Mouse (Mus musculus) left cerebral cortex, adult 11 months (tissue): ENCODE measurements at regions not wholly inside any gene's neighbourhood (a gene's known extent, or its start where the extent isn't known, plus 50 kb on each side); places are given as distances from the start of the nearest gene placed in this dataset.

ENCODE experiments used
- DNase-seq: peaks from one replicate; pipeline ENCODE4 v3.0.0; 2022; ENCODE audit warnings: low spot score

GRCm38 (mm10) chr17:45341573-45341972 is 92.0 kb downstream of the Cdc5l start:
- DNase-seq = no peak

DNA sequence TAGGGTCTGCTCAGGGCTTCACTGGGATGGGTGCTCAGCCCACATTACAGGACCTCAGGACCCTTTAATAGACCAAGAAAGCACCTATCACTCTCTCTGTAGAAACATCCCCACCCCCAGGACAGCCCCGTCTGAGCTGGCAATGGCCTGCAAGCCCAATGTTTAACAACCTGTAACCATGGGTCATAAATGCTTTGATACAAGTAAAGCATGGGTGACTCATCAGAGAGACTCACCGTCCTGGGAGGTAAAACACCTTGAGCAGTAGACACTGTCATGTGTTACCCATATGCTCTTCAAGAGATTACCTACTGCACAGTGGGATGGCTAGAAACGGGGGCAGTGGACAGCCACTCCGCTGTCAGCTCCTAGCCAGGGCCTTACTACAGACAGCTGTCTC is 92.7 kb downstream of the Cdc5l start:
- DNase-seq = no peak

GRCm38 (mm10) chr17:45339226-45339625 is 94.3 kb downstream of the Cdc5l start:
- DNase-seq = no peak

- DNase-seq = peak; percentile 11
Measured at GRCm38 (mm10) chr17:45338086-45338485, 95.5 kb downstream of the Cdc5l start.

GRCm38 (mm10) chr17:45335586-45336151 is 97.9 kb downstream of the Cdc5l start:
- no peak for DNase-seq

GRCm38 (mm10) chr17:45334732-45335381 is 98.7 kb downstream of the Cdc5l start:
- DNase-seq = no peak

DNA sequence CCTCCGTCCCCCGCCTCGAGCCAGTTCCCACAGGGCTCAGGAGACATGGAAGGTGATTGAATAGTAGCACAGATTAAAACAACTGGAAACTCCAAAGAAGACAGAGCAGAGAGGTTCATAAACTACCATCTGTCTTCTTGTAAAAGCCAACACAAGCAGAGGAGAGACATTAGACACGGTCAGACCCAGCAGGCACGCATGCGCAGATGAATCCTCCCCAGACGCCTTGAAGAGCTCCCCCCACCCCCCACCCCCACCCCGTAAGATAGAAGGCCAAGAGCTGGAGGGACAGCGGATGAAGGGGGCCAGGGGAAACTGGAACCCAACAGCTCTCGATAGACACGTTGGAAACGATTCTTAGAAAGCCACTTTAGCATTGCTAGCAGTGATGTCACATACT is 101.2 kb downstream of the Cdc5l start:
- no peak for DNase-seq

DNA sequence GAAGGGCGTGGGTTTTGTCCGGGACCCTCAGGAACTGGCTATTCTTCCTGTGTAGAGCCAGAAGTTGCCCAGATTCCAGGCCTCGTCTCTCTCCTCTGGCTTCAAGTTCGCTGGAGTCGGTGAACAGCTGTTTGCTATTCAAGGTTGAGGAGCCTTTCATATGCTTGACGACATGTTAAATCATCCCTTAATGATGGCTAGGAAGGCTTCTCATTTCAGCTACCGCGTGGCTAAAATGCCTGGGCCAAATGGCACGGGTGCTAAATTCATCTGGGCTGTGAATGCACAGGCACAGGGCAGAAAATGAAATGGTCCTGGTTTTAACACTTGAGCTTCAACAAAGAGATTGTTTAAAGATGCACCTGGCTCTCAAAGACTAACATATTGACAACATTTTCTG is 104.3 kb downstream of the Cdc5l start:
- no peak for DNase-seq

GRCm38 (mm10) chr17:45326726-45327125 is 106.8 kb downstream of the Cdc5l start:
- DNase-seq = no peak

GRCm38 (mm10) chr17:45326173-45326572 is 107.4 kb downstream of the Cdc5l start:
- no peak for DNase-seq

DNA sequence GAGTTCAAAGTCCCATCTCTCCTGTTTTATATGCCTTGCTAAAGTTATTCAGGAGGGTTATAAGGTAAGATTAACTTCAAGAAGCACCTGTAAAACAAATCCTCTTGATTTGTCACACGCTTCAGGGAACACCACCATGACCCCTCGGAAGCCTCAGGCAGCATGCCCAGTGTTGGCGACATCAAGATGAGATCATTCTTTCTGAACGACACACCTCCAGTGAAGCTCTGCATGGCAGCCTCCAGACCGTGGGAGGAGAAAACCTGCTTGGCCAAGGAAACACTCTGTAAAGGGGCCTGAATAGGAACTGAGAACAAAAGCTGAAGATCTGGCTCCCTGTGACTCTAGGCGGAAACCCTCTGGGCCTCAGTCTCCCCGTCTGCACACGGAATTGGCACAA is 110.7 kb downstream of the Cdc5l start:
- no peak for DNase-seq

DNA sequence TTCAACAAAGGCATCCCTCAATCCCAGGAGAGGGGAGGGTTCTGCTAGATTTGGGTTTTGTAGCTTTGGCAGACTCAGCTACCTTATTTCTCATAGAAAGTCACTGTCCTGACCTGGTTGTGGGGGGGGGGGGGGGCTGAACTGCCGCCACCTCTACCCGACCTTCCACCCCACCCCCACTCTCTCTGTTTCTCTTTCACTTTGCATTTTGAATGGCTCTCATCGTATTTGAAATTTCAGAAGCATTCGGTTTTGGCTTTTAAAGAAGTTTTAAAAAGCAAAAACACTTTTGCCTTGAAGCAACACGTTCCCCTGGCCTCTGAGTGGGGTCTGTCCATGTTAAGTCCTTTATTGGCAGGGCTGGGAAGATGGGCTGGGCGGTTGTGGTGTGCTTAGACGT is 113.5 kb downstream of the Cdc5l start:
- no peak for DNase-seq

DNA sequence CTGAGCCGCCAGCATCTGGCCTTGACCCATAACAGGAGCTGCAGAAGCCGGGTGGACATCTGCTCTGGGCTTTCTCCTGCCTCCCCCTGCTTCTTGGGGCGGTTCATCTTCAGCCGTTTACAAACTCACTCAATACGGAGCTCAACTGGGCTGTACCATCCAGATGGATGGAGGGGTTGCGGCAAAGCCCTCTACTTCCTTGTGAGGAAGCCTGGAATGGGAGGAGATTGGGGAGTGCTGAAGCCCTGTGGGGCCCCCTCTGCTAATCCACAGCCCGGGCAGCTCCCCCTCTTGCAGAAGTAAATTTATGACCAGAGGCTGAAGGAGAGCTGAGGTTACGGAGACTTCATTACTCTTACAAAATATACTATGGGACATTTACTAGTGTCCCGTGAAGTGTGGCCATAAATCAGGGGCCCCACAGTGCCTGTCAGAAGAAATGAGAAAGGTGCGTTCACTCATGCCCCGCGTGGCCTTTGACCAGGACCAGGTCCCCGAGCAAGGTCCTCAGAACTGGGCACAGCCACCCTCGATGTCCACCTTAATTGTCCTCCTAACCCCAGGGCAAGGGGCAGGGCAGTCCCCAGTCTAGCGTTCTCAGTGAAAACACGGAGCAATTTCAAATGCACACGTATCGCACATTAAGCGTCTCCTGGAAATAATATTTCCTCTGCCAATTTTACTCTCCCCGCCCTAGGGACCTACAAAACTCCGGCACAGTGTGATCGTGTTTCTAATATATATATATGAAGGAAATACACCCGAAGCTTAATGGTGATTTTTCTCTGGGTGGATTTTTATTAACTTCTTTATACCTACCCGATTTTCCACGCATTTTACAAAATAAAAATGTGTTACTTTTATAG is 115.1 kb downstream of the Cdc5l start:
- DNase-seq = no peak

DNA sequence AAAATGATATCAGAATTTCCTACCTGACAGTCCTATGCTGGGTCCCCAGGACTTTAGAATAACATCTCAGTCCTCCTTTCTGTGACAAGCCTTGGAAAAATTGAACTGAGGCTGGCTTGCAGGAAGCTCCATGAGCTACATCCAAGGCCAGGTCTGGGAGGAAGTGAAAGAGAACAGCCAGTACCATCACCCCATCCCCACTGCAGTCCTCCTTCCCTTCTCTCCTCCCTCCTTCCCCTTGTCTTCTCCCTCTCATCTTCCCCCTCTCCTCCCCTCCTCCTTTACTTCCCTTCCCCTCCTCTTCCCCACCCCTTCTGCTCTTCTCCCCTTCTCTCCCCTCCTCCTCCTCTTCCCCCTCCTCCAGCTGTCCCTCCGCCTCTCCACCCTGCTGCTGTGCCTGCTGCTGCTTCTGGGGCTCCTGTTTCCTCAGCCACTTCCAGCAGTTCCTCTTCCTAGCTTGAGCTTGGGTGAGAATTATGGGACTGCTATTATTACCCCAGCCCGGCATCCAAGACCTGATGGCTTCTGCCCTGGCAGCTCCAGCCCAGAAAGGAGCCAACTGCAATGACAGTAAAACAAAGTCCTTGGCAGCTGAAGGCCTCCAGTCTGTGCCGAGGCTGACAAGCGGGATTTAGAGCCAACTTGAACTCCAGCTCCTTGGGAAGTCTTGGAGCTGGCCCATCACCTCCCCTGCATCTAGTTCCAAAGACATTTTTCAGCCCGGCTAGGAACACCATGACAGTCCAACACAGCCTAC is 120.8 kb downstream of the Cdc5l start:
- peak; percentile 24 for DNase-seq

DNA sequence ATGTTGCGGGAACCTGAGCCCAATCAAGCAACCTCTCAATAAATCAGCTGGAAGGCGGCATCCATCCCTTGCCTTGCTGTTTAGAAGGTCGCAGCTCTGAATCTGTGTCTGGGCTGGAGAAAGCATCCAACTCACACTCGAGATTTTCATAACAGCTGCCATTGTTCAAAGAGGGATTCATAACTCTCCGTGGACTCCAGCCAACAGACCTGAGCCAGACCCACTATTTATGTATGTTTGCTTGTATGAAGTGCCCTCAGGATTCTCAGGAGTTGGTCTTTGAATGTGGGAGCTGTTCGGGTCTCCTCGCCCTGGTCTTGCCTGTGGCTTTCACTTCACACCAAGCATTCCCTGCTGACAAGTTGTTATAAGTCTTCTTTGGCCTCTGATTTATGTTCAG is 127.0 kb downstream of the Cdc5l start:
- DNase-seq = no peak

DNA sequence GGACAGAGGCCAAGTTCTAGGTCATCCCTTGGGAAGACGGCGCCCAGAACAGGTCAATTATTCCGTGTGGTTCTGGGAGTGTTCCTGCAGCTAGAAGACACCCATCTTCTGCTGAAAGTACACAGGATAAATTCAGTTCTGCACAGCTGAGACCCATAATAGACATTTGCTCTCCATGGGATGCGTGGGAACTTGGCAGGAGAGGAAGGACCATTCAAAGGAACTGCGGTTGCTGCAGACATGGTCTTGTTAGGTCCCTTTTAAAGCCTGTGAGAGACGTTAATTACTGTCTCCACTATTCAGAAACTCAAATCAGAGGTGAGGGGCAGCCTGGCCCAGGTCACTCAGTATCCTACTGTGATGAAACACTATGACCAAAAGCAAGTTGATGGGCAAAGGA is 130.4 kb downstream of the Cdc5l start:
- DNase-seq = no peak

DNA sequence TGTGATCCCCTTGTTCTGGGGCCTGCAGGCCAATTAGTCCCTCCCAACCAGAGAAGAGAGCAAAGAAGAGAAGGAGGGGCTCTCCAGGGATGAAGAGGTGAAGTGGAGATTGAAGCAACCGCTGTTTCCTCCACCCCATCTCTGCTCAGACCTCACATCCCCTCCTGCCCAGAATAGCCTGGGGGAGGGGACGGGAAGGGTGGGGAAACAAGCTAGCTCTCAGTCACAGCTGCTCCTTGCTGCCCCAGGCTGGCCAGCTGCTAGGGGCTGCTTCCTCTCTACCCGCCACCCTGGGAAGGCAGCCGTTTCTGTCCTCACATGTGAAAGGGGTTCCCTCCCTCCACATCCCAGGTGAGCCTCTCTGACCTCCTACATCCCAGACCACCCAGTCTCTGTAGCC is 135.2 kb downstream of the Cdc5l start:
- no peak for DNase-seq

- no peak for DNase-seq
Measured at GRCm38 (mm10) chr17:45297860-45298259, 135.7 kb downstream of the Cdc5l start.

GRCm38 (mm10) chr17:45296363-45296762 is 137.2 kb downstream of the Cdc5l start:
- no peak for DNase-seq

GRCm38 (mm10) chr17:45294886-45295285 is 138.7 kb downstream of the Cdc5l start:
- DNase-seq = no peak

DNA sequence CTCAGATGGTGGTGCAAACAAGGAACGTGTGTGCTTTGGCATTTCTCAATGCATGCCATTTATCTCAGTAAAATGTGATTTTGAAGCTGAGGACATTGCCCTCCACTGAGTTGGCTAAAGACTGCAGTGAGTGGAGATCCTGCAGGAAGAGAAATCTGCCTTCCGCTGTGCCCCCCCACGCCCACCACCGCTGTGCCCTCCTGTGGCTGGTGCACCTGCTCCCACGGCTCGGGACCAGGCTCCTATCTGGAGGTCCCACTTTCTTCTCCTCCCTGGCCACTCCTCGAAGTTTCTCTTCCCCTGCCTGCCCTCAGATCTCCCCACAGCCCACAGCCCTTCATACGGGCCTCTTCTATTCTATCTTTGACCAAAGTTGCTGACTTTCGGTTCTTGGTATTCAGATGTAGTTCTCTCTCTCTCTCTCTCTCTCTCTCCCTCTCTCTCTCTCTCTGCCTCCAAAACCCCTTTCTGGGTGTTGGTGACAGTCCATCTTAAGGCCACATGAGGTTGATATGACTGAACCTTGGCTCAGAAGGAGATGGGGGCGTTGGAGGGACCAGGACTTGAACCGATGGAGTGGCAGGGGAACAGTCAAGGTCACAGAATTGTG is 139.2 kb downstream of the Cdc5l start:
- DNase-seq = no peak

- no peak for DNase-seq
Measured at GRCm38 (mm10) chr17:45292883-45293282, 140.7 kb downstream of the Cdc5l start.
